Mouse (Mus musculus) testis, adult 2 months (tissue): ENCODE data around the gene Mcoln3.

Source experiments
- CTCF ChIP-seq: fragments of 200-500 bp; IDR thresholded peaks from 2 replicates; pipeline ENCODE4 v1.5.1; 2012; ENCODE audit warnings: low read depth, mild to moderate bottlenecking, inconsistent platforms, low read length, moderate library complexity; ENCODE audit not compliant: control insufficient read depth, insufficient read depth, insufficient replicate concordance
- POLR2A ChIP-seq: fragments of 200-500 bp; IDR thresholded peaks from 2 replicates; pipeline ENCODE4 v1.6.1; 2012; ENCODE audit warnings: low read depth, mild to moderate bottlenecking, inconsistent platforms, low read length, moderate library complexity; ENCODE audit not compliant: control insufficient read depth

DNA sequence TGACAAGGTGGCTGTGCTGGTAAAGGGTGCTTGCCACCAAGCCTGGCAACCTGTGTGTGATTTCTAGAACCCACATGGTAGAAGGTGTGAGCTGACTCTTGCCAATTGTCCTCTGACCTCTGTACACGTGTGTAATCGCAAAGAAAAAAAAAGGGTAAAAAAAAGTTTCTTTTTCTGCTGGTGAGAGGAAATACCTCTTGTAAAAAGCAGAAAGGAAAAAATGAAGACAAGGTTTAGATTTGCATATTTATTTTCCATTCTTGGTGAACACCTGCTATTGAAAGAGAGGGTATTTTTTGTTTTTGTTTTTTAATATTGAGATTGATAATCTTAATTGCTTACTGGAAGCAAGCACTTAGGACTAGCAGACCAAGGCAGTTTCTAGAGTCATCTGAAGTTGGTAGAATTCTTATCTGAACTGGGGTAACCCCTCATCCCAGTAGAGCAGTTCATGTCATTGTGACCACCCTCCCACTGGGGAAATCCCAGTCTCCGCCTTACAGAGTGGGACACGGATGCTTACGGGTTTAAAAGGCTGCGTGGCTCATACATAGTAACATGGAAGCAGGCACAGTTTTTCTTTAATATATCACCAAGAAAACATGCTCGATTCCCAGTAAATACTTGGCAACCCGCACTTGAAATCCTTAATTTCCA, 5.7 kb downstream of the Mcoln3 start:
- TF ChIP-seq POLR2A (no peak), CTCF (no peak)
